Mouse (Mus musculus): Measurements from ENCODE around the gene Ifna12. TPM values are rescaled to one million over a fixed set of nuclear protein-coding genes. Genes with fewer than 3 reads are reported as not detected.

The Ifna12 gene
- polyA plus RNA-seq, 1 experiment from 2014 or later: not detected

Other genes with a start within 250 kb of the Ifna12 start
- 20.3 and 21.1 TPM in 2 replicates for gene Hacd4, start 164.4 kb downstream of the Ifna12 start, polyA plus RNA-seq (2015; fragmentation: Nextera tagmentation; extraction: Ambion mirVana)
- not detected in 2 replicates for gene Ifnb1, start 80.6 kb downstream of the Ifna12 start, polyA plus RNA-seq (2015; fragmentation: Nextera tagmentation; extraction: Ambion mirVana)
- gene Ifna15, start 45.1 kb downstream of the Ifna12 start, polyA plus RNA-seq (2015; fragmentation: Nextera tagmentation; extraction: Ambion mirVana): not detected in 2 replicates
- gene Ifna14, start 31.6 kb downstream of the Ifna12 start, polyA plus RNA-seq (2015; fragmentation: Nextera tagmentation; extraction: Ambion mirVana): not detected in 2 replicates
- not detected in 2 replicates for gene Ifna9, start 11.0 kb downstream of the Ifna12 start, polyA plus RNA-seq (2015; fragmentation: Nextera tagmentation; extraction: Ambion mirVana)
- not detected in 2 replicates for gene C87499, start 31.0 kb upstream of the Ifna12 start, polyA plus RNA-seq (2015; fragmentation: Nextera tagmentation; extraction: Ambion mirVana)
- not detected in 2 replicates for gene Ifna13, start 41.1 kb upstream of the Ifna12 start, polyA plus RNA-seq (2015; fragmentation: Nextera tagmentation; extraction: Ambion mirVana)
- gene Ifna16, start 73.5 kb upstream of the Ifna12 start, polyA plus RNA-seq (2015; fragmentation: Nextera tagmentation; extraction: Ambion mirVana): not detected in 2 replicates
- not detected in 2 replicates for gene Ifna2, start 80.5 kb upstream of the Ifna12 start, polyA plus RNA-seq (2015; fragmentation: Nextera tagmentation; extraction: Ambion mirVana)
- not detected in 2 replicates for gene Ifnab, start 88.0 kb upstream of the Ifna12 start, polyA plus RNA-seq (2015; fragmentation: Nextera tagmentation; extraction: Ambion mirVana)
- 1.3 and 1.4 TPM in 2 replicates for gene Gm26566, start 118.4 kb upstream of the Ifna12 start, polyA plus RNA-seq (2015; fragmentation: Nextera tagmentation; extraction: Ambion mirVana)
- gene Klhl9, start 119.1 kb upstream of the Ifna12 start, polyA plus RNA-seq (2015; fragmentation: Nextera tagmentation; extraction: Ambion mirVana): 95.4 and 97.6 TPM in 2 replicates
- not detected in 2 replicates for gene Gm13271, start 151.5 kb upstream of the Ifna12 start, polyA plus RNA-seq (2015; fragmentation: Nextera tagmentation; extraction: Ambion mirVana)
- gene Gm13283, start 156.7 kb upstream of the Ifna12 start, polyA plus RNA-seq (2015; fragmentation: Nextera tagmentation; extraction: Ambion mirVana): 0.31 and 0.36 TPM in 2 replicates
- not detected in 2 replicates for gene Gm13290, start 170.5 kb upstream of the Ifna12 start, polyA plus RNA-seq (2015; fragmentation: Nextera tagmentation; extraction: Ambion mirVana)
- not detected in 2 replicates for gene Gm13289, start 173.5 kb upstream of the Ifna12 start, polyA plus RNA-seq (2015; fragmentation: Nextera tagmentation; extraction: Ambion mirVana)
- gene Gm13272, start 176.5 kb upstream of the Ifna12 start, polyA plus RNA-seq (2015; fragmentation: Nextera tagmentation; extraction: Ambion mirVana): not detected in 2 replicates
- 0.58 TPM in 1 of 2 replicates, not detected in the other for gene Ifnz, start 178.8 kb upstream of the Ifna12 start, polyA plus RNA-seq (2015; fragmentation: Nextera tagmentation; extraction: Ambion mirVana)
- gene Gm13276, start 182.3 kb upstream of the Ifna12 start, polyA plus RNA-seq (2015; fragmentation: Nextera tagmentation; extraction: Ambion mirVana): 0.37 TPM in 1 of 2 replicates, not detected in the other
- not detected in 2 replicates for gene Gm13277, start 185.3 kb upstream of the Ifna12 start, polyA plus RNA-seq (2015; fragmentation: Nextera tagmentation; extraction: Ambion mirVana)
- gene Gm13278, start 188.2 kb upstream of the Ifna12 start, polyA plus RNA-seq (2015; fragmentation: Nextera tagmentation; extraction: Ambion mirVana): not detected in 2 replicates
- not detected in 2 replicates for gene Gm13275, start 191.1 kb upstream of the Ifna12 start, polyA plus RNA-seq (2015; fragmentation: Nextera tagmentation; extraction: Ambion mirVana)
- not detected in 2 replicates for gene Gm13279, start 194.0 kb upstream of the Ifna12 start, polyA plus RNA-seq (2015; fragmentation: Nextera tagmentation; extraction: Ambion mirVana)
- 0.96 and 1.8 TPM in 2 replicates for gene Gm13285, start 196.3 kb upstream of the Ifna12 start, polyA plus RNA-seq (2015; fragmentation: Nextera tagmentation; extraction: Ambion mirVana)
- gene Gm13287, start 199.9 kb upstream of the Ifna12 start, polyA plus RNA-seq (2015; fragmentation: Nextera tagmentation; extraction: Ambion mirVana): not detected in 2 replicates
- gene Gm13288, start 202.2 kb upstream of the Ifna12 start, polyA plus RNA-seq (2015; fragmentation: Nextera tagmentation; extraction: Ambion mirVana): 0.05 TPM in 1 of 2 replicates, not detected in the other
- not detected in 2 replicates for gene Ifna7, start 212.9 kb upstream of the Ifna12 start, polyA plus RNA-seq (2015; fragmentation: Nextera tagmentation; extraction: Ambion mirVana)
- gene Ifna11, start 216.6 kb upstream of the Ifna12 start, polyA plus RNA-seq (2015; fragmentation: Nextera tagmentation; extraction: Ambion mirVana): not detected in 2 replicates
- gene Ifna6, start 224.0 kb upstream of the Ifna12 start, polyA plus RNA-seq (2015; fragmentation: Nextera tagmentation; extraction: Ambion mirVana): not detected in 2 replicates
- not detected in 2 replicates for gene Ifna5, start 232.1 kb upstream of the Ifna12 start, polyA plus RNA-seq (2015; fragmentation: Nextera tagmentation; extraction: Ambion mirVana)
- gene Ifna4, start 238.5 kb upstream of the Ifna12 start, polyA plus RNA-seq (2015; fragmentation: Nextera tagmentation; extraction: Ambion mirVana): not detected in 2 replicates
- not detected in 2 replicates for gene Ifna1, start 246.7 kb upstream of the Ifna12 start, polyA plus RNA-seq (2015; fragmentation: Nextera tagmentation; extraction: Ambion mirVana)

Measured in kidney, embryonic 16.5 days (tissue).